Mouse (Mus musculus) embryonic stem cell, embryonic (primary cell): Measurements from ENCODE around the gene Dnase2b.

Experiments used
- CTCF ChIA-PET, 4 experiments: fragments of 300-600 bp in 2 of 4; fragments of 350-600 bp in 2 of 4; sonication (Branson Sonifier 250); formaldehyde crosslinking; loops; one replicate each; lab custom pipeline; 2022; ENCODE audit warnings: inconsistent platforms in 2 of 4; lab: Charles Lee
- POLR2A ChIA-PET, 4 experiments: fragments of 300-600 bp in 2 of 4; fragments of 350-600 bp in 2 of 4; sonication (Branson Sonifier 250); formaldehyde crosslinking; loops; one replicate each; lab custom pipeline; 2022; ENCODE audit warnings: antibody characterized with exemption in 4 of 4, inconsistent platforms in 1 of 4; lab: Charles Lee

The Dnase2b gene

DNA sequence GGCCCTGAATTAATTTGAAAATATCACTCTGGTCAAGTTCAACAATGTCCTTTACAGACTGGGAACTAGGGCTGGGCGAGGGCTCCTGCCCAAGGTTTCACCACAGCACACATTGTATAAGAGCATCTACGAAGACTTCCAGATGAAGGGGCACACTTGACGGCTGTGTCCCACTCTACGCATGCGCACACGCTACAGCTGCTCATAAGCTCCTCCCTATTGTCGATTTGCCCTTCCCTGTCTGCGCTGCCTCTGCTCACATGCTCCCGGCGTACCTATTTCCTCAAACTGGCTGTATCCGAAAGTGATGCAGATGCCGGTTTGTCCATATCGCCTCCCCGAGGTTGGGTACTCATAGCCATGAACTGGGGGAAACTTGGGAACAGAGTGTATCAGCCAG lies 28.8 kb downstream of the Dnase2b start:
- POLR2A ChIA-PET, result interaction anchor here in 2 of 4 experiments (0.5 kb wide), 2 partner anchors 230 to 578 kb away, joined by 4 to 10 read pairs; no protein-coding TSS in a partner anchor
- CTCF ChIA-PET, result interaction anchor here in 2 of 4 experiments (0.6 to 1.1 kb wide), 3 partner anchors 16 to 1252 kb away, joined by 3 read pairs; no protein-coding TSS in a partner anchor

DNA sequence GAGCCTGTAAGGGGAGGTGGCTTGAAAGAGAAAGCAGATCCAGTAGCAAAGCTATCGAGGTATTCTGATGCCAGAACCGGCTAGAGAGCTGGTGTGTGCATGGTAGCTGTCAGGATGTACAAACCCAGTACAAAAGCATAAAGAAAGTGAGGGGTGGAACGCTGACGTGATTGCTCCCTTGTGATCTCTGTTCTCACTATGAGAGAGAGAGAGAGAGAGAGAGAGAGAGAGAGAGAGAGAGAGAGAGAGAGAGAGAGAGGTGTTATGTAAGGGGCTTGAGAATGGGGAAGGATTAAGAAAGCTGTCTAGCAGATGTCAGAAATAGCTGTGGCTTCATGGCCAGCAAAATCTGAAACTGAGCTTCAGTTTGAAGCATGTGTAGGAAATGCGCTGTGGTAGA lies 31.5 kb downstream of the Dnase2b start:
- ChIA-PET POLR2A (interaction anchor here in 1 of 4 experiments (0.7 kb wide), 1 partner anchor 9 kb away, joined by 6 read pairs; no protein-coding TSS in a partner anchor), CTCF (interaction anchor here in 1 of 4 experiments (1.1 kb wide), 1 partner anchor 269 kb away, joined by 3 read pairs; the partner anchor contains the start of gene Ttll7)

DNA sequence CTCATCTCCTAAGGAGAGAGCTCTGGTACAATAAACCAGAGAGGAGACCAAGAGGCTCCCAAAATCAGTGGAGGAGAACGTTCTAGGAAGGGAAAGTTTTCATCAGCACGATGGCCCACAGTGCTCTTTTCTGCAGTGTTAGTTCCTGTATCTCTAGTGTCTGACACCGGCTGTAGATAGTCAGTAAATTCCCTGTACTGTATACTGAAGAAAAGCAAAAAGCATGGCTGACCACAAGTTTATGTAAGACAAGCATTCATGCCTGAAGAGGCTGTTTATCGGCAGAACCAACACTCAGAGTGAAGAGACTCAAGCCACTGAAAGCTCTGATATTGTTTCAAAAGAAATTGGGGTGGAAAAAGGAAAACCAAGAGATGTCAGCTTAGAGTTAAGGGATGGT lies 31.9 kb downstream of the Dnase2b start:
- POLR2A ChIA-PET, result interaction anchor here in 1 of 4 experiments (0.7 kb wide), 1 partner anchor 10 kb away, joined by 6 read pairs; no protein-coding TSS in a partner anchor
- CTCF ChIA-PET, result interaction anchor here in 1 of 4 experiments (1.1 kb wide), 1 partner anchor 269 kb away, joined by 3 read pairs; the partner anchor contains the start of gene Ttll7

DNA sequence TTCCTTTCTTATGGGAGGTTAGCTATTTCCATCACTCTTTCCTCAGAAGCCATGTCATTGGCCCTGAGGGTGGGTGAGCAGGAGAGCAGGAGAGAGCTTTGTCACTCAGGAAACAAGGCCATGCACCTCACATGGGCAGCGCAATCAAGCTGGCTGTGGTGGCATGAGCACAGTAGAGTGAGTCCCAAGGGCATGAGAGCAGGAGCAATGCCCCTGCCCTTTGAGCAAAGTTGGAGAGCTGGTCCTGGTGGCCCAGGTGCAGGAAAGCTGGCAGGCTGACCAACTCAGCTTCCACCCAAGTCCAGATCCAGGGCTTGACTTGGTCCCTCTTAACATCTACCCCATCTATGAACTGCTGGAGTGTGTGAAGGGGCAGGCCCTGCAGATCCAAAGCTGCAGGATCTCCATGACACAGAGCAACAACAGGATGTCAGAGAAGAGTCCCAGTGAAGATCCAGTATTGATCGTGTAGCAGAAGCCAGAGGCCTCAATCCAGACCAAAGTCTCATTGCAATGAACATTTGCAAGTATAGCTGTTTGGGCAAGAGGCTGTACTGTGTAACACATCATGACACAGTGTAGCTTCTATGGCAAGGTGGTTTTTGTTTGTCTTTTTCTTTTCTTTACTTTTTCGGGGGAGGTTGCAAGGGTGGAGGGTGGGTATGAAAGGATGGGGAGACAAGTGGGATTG lies 35.2 kb downstream of the Dnase2b start:
- ChIA-PET POLR2A (interaction anchor here in 2 of 4 experiments (0.5 to 0.6 kb wide), 2 partner anchors 411 to 764 kb away, joined by 3 read pairs; no protein-coding TSS in a partner anchor), CTCF (no interaction called here)

DNA sequence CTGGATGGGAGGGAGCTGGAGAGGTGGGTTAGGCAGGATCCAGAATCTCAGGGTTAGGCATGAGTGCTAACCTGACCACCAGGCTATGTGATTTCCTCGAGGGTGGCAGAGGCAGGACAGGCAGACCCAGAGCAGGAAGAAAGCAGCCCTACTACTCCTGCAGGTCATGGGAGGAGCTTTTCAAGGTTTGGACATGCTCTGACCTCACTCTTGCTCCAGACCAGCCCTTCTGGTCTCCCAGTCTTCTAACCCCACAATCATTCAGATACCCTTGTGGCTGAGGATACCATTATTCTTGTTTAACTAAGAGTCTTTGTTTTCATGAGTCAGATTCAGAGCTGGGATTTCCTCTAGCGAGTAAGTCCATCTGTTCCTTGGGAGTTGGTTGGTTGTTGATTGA lies 37.8 kb downstream of the Dnase2b start:
- ChIA-PET POLR2A (no interaction called here), CTCF (interaction anchor here in 1 of 4 experiments (1.3 to 1.9 kb wide), 2 partner anchors 15 to 337 kb away, joined by 3 to 4 read pairs; no protein-coding TSS in a partner anchor)

DNA sequence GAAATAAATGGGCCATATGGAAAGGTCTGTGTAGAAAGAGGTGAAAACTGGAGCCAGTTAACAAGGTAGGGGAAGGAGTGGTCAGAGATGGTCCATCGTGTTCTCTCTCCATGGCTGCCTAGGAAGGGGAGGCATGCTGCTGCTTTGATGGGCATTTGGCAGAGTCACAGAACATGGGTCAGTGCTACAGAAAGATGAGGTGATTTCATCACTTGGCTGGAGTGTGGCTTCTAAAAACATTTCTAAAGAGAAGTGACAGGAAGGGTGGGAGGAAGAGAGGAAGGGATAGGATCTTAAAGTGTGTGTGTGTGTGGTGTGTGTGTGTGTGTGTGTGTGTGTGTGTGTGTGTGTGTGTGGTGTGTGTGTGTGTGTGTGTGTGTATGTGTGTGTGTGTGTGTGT lies 44.1 kb downstream of the Dnase2b start:
- CTCF ChIA-PET, result interaction anchor here in 2 of 4 experiments (0.6 to 0.7 kb wide), 2 partner anchors 15 to 84 kb away, joined by 3 to 4 read pairs; no protein-coding TSS in a partner anchor
- POLR2A ChIA-PET, result interaction anchor here in 1 of 4 experiments (1.2 kb wide), 1 partner anchor 8 kb away, joined by 3 read pairs; no protein-coding TSS in a partner anchor

DNA sequence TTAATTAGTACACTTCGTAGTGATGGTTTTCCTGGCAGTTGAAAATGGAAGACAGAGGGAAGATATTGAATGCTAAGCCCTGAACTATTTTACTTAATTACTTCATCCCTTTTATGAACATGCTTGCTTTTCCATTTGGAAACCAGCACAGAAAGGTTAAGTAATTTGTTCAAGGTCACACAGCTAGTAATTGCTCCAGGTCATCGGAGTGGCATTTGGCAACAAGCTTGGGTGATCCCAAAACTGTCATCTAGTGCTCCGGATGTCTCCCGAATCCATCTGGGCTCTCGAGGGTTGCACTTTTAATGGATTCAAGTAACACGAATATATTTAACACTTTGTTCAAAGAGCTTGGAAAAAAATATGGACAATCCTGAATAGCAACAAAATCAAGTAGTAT lies 44.5 kb downstream of the Dnase2b start:
- ChIA-PET CTCF (interaction anchor here in 2 of 4 experiments (0.6 to 0.7 kb wide), 2 partner anchors 15 to 85 kb away, joined by 3 to 4 read pairs; no protein-coding TSS in a partner anchor), POLR2A (no interaction called here)

DNA sequence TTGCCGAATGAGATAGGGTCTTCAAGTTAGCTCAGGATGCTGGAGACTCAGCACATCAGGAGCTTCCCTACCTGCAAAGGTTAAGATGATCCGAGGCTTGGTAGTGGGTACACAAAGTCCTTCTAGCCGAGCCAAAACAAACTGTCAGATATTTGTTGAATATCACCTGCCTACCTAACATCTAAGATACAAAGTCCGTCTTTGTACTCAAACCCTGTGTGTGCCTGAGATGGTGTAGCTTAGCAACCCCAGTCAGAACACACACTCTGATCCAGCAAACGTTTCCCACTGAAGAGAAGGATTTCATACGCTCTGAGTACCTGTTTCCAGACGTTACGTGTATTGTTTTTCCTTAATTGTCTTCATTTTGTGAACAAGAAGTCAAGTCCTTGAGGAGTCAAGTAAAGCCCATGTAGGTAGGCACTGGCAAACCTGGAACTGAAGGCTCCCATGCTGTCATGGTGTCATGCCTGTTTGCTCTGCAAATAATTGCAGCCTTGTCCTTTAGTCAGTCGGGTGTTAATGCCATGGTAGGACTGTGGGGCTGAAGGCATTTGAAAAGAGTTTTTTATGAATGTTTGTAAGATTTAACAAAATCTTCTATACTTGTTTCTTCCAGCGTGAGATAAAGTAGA lies 45.1 kb downstream of the Dnase2b start, which contains the start of gene Uox:
TSS of gene Uox (plus strand) at position 279 of the 635 bp plus-strand sequence.
- CTCF ChIA-PET, result interaction anchor here in 2 of 4 experiments (0.7 to 1.3 kb wide), 2 partner anchors 16 to 376 kb away, joined by 3 read pairs; no protein-coding TSS in a partner anchor
- POLR2A ChIA-PET, result no interaction called here

DNA sequence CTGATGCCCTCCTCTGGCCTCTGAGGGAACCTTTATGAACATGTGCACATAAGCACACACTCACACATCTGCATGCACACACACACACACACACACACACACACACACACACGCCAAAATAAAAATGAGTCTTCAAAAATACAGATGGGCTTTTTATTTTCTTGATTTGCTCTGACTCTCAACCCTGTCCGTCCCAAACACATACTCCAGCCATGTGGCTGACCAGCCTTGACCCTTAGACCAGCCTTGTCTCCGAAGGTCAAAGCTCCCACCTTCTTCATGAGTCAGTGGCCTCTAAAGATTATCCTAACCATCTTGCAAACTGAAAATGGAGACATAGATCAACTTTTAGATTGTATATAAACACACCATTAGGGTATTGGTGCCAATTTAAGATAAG lies 45.8 kb downstream of the Dnase2b start:
- ChIA-PET CTCF (interaction anchor here in 1 of 4 experiments (0.6 to 1.3 kb wide), 2 partner anchors 346 to 377 kb away, joined by 3 read pairs; no protein-coding TSS in a partner anchor), POLR2A (no interaction called here)

DNA sequence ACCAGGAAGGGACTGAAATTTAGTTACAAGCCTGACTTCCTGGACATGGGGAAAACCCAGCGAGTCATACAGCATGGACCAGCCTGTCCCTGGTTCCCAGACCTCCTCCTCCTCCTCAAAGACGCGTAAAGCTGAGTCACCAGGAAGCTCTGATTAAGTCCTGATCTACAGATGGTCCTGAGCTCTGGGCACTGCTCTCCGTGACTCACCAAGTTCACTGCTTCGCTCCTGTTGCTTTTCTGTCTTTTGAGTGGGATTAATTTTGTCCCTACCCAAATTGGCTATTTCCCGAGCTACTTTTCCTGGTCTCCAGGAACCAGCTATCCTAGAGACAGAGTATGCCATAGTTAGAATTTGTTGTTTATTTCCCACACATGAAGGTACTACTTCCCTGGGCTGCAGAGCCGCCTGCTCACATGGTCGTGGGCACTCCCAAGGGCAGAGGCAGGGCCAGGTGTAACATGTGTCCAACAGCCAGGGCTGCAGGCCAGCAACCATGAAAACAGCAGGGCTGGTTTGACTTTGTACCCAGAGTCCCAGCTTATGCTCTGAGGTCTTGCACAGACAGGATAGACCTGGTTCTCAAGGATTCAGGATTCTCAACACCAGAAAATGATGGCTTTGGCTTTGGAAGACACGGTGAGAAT lies 47.4 kb downstream of the Dnase2b start:
- CTCF ChIA-PET, result no interaction called here
- POLR2A ChIA-PET, result no interaction called here

DNA sequence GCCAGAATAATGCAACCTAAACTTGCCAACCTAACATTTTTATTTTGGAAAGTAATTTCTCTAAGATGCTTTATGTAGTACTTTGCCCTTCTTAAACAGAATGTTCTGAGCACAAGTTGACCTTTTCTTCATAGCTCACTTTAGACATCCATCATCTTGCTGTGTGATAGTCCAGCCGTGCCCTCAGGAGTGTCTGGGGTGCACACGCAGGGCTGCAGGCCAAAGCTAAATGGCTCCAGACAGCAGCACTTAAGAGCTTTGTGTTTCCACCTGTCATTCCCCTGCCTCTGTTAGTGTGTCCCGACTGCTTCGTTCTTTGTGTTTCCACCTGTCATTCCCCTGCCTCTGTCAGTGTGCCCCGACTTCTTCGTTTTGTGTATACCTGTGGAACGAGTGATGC lies 48.0 kb downstream of the Dnase2b start:
- CTCF ChIA-PET, result no interaction called here

DNA sequence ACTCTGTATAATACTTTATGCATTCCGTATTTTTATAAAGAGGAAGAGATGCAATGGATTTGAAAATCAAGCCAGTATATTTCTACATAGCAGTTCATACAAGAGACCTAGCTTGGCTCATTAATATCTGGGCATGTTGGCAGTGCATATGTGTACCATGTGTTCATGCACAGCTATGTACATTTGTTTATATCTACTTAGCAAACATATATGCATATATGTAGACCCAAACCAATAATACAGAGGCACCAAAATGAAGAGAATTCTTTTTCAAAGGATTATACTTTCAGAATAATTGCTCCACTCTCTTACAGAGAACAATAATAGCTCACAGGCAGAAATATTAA lies 50.4 kb downstream of the Dnase2b start:
- ChIA-PET CTCF (interaction anchor here in 2 of 4 experiments (0.6 to 1.2 kb wide), 3 partner anchors 79 to 381 kb away, joined by 3 to 4 read pairs (median 3); no protein-coding TSS in a partner anchor), POLR2A (interaction anchor here in 1 of 4 experiments (1.2 kb wide), 1 partner anchor 180 kb away, joined by 4 read pairs; no protein-coding TSS in a partner anchor)

More for the DNA sequence above, 48.0 kb downstream of the Dnase2b start:
- POLR2A ChIA-PET, result no interaction called here

DNA sequence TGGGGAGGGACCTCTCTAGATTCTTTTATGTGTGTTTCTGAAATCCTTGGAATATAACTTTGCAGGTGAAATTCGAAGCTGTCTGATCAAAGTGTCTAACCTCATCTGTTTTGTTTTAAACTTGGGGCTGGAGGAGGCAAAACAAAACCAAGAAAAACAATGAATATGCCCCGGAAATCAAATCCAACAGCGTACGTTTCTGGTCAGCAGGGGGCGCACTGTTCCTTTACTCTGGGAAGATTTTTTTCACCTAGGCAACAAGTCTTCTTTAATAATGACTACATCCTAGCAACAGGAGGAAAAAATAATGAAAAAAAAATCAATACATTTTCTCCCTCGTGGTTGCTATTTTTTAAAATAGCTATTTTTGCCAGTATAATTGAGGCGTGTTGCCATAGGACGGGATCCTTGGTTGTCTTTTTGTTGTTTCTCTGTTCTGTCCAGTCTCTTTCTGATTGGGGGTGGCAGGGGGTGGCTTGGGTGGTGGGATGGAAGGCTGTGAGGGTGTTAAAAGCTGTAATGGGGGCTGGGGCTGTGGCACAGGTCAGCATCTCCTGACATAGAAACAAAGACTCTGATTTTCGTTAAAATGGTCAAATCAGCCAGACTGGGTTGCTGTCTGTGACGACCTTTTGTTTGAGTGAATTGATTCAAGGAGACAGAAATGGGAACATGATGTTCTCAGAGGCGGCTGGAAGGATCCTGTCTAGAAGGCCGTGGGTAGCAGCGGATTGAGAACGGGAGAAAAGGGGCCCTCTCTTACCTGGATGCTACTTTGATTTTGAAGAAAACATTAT lies 50.9 kb downstream of the Dnase2b start:
- ChIA-PET CTCF (interaction anchor here in 1 of 4 experiments (0.9 to 1.2 kb wide), 2 partner anchors 350 to 382 kb away, joined by 3 to 4 read pairs; no protein-coding TSS in a partner anchor), POLR2A (interaction anchor here in 1 of 4 experiments (1.2 kb wide), 2 partner anchors 44 to 180 kb away, joined by 4 read pairs; no protein-coding TSS in a partner anchor)

DNA sequence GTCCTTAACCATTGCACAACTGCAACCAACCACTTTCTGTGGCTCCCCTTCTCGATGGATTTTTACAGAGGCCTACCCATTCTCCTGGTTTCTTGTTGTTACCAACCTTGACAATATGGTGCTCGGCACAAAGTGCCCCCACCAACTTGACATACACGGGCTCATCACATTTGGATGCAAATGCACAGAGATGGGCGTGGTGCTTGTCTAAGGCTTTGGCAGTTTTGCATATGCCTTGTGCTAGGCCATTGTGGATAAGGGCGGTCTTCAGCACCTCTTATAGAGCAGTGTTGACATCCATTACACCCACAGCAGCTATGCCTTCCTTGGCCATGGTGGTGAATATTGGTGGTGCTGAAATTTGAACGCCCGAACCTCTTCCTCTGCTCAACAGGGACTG lies 52.5 kb downstream of the Dnase2b start:
- CTCF ChIA-PET, result interaction anchor here in 3 of 4 experiments (0.6 to 1.5 kb wide), 8 partner anchors 16 to 385 kb away, joined by 3 to 7 read pairs (median 4); no protein-coding TSS in a partner anchor

DNA sequence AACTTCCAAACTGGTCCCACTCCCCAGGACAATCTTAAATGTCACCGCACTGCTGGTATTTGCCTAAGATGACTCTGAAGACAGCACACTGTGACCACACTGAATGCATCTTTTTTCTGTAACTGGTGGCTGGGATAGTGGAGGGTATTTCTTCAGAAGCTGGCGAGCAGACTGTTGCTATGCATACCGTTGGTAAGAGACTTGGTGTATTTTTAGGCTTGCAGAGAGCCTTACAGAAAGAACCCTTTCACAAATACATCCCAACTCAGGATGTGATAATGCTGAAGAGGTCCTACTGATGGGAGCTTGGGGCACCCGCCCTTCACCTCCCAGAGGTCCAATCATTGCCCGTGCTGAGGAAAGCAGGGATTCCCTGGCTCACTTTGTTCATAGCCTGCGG lies 57.9 kb downstream of the Dnase2b start:
- ChIA-PET POLR2A (no interaction called here), CTCF (no interaction called here)

More for the DNA sequence above, 52.5 kb downstream of the Dnase2b start:
- POLR2A ChIA-PET, result interaction anchor here in 1 of 4 experiments (0.6 to 1.2 kb wide), 3 partner anchors 9 to 43 kb away, joined by 3 to 4 read pairs (median 3); no protein-coding TSS in a partner anchor

DNA sequence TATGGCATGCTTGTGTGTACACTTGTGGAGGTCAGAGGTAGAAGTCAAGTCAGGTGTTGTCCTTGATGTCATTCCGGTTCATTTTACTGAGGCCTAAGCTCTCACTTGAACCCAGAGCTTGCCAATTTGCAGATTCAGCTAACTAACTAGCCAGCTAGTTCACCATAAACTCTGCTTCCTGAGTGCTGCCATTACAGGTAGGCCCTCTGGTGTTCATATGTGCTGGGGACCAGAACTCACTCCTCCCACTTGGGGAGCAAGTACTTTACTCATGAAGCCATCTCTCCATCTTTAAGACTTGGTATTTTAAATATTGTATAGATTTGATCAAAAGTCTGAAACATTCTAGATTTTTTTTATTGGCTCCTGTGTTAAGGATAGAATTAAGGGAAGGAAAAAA lies 58.8 kb downstream of the Dnase2b start:
- POLR2A ChIA-PET, result interaction anchor here in 1 of 4 experiments (1.3 kb wide), 1 partner anchor 35 kb away, joined by 5 read pairs; the partner anchor contains the start of gene Rpf1
- CTCF ChIA-PET, result no interaction called here

DNA sequence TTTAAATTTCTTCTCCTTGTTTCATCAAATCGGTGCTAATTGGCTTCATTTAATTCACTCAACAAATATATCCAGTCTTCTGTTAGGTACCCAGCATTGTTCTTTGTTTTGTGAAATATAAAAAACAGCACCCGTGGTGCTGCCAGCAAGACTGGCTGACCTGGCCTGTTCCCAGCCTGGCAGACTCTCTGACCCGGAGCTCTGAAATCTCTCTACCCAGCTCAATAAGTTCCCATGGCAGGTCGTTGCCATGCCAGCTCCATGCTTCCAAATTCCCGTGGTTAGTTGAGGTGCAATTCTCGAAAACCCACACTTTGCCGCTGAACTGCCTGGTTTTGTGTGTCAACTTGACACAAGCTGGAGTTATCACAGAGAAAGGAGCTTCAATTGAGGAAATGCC lies 60.6 kb downstream of the Dnase2b start:
- POLR2A ChIA-PET, result interaction anchor here in 1 of 4 experiments (1.9 kb wide), 1 partner anchor 33 kb away, joined by 12 read pairs; the partner anchor contains the start of gene Rpf1
- CTCF ChIA-PET, result no interaction called here
